Mouse (Mus musculus) R1 (cell line): ENCODE results near the gene Traf5.
A peak's percentile ranks its signal among the peaks of the same experiment; 100 is the strongest.

Experiments used
- DNase-seq: peaks from one replicate; pipeline ENCODE4 v3.0.0-alpha.2; 2018; ENCODE audit warnings: low read depth, low spot score

Gene Traf5

GRCm38 (mm10) chr1:192092879-192093660, 711 bp upstream of the Traf5 start:
- peak; percentile 89 for DNase-seq

DNA sequence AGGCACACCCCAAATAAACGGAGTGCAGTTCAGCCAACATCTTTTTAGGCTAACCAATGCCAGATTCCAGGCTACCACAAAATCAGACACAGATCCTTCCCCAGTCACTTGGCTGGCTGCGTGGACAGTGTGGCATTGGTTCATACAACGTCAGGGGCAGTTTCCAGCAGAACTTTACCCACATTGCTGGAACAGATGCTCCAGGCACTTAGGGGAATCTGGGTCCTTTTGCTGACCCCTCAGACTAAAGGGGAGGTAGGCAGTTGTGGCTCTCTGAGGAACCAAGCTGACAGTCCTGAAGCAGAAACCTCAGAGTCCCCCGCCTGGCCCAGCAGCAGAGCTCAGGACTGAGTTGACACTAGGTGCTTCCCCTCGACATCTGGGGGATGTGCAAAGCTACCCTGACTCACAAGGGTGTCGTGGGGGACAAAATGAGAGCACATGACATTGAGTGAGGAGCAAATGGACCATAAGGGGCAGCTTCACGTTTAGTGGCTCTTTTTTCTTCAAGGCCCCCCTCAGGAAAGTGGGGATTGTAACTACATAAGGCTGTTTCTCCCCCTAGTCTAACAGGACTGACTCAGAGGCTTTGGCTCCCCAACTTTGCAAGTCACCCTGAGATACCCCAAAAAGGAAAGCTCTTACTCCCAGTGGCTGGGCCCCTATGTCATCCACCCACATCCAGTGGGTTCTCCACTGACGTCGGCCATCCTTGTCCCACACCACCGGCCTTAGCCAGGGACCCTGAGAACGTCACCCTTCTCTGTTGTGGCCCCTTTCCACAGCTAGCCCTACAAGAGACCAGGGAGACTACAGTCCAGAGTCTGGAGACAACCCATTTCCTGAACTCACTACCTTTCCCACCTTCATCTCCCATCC, 1.4 kb downstream of the Traf5 start:
- no peak for DNase-seq

- DNase-seq = no peak
These were observed 2.1 kb downstream of the Traf5 start for GRCm38 (mm10) chr1:192090281-192090680.

- DNase-seq = no peak
These were observed 2.9 kb downstream of the Traf5 start for GRCm38 (mm10) chr1:192089208-192090166.

- no peak for DNase-seq
These were observed 4.3 kb downstream of the Traf5 start for GRCm38 (mm10) chr1:192088011-192088410.

DNA sequence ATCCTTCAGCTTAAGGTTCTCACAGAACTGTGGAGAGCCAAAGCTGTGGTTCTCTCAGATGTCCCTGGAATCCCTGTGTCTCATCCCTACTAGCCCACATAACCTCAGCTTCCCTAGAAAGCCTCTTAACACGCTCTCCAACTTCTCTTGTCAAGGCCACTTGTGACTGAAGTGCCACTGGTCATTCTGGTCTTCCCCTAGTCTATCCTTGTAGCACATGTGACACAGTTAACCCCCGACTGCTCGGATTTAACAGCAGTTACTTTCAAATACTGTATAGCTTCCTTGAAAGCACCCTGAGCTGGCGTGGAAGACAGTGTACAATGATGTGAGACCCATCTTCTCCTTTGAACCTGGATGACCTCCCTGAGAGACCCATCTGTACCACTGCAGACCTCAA, 5.3 kb downstream of the Traf5 start:
- DNase-seq = no peak

DNA sequence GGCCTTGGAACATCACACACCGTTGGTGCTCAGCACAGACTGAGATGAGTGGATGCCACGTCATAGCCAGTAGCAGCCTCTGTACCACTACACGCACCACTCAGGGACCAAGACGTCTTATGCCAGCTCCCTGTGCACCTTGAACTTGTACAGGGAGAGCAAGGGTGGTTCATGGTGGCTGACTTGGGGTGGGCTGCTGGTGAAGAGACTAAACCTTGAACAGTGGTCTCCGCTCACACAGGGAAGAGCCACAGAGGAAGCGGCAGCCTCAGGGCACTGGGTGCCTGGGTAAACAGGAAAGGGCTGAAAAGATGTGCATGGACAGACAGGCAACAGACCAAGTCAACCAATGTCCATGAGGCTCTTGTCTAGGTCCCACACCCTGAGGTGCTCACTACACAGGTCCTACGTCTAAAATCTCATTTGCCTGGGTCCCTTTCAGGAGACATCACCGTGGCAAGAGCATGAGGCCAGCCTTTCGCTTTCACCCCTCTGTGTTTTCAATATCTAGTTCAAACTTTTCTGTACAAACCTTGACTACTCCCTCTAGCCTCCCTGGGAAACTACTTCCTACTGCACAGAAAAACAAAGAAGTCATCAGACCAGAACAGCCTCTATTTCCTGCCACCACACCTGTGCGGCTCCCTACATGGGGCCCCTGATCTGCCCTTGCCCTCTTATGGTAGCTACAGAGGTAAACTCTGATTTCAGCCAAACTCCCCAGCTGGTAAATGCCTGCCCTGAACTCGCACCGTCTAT, 5.9 kb downstream of the Traf5 start:
- DNase-seq = no peak

DNA sequence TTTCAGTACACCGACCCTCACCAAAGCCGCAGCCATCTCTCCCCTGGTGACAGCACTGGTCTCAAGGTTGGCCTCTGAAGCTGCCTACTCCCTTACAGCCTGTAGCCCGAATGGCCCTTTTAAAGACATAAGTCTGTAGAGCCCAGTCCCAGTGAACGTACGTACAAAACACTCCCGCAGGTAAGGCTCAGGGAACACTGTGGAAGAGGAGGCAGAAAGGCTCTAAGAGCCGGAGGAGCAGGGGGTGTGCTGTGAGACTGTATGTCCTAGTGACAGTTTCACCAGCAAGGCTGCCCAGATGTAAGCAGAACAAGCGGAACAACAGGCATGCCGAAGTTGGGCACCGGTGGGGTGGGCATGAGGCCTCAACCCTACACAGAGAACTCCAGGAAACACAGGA, 7.1 kb downstream of the Traf5 start:
- DNase-seq = no peak

GRCm38 (mm10) chr1:192082646-192083045, 9.7 kb downstream of the Traf5 start:
- DNase-seq = no peak

DNA sequence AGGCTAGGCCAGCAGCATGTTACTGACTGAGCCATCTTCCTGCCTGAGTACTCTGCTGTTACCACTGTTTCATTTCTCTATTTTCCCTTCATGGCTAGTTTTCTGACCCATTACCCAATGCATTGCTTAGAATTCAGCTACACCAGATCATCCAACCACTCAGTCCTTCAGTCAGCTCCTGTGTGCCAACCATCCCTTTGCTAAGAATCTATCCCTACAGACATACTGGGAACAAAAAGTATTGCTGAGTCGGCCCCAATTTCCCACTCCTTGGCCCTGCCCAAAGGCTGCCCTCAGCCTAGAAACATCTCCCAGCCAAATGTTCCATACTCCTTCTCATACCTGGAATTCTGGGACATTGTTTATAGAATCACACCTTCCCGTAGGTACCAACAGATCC, 11.2 kb downstream of the Traf5 start:
- no peak for DNase-seq

GRCm38 (mm10) chr1:192079121-192079520, 13.2 kb downstream of the Traf5 start:
- no peak for DNase-seq

DNA sequence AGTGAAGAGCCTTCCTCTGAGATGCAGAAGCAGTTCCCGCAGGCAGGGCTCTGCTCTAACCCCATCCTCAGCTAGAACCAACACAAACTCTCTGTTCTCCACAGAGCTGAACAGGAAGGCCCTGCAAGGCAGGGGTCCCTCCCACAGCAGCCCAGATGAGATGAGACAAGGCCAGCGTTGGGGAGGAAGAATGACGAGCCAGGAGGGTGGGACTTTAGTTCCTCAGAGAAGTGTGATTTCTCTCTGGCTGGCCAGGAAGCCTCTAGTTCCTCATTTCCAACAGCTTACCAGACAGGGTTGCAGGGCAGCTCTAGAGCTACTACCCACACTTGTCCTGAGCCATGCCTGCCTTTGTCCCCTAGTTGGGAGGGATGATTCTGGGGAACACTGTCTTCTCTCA, 14.0 kb downstream of the Traf5 start:
- no peak for DNase-seq

DNA sequence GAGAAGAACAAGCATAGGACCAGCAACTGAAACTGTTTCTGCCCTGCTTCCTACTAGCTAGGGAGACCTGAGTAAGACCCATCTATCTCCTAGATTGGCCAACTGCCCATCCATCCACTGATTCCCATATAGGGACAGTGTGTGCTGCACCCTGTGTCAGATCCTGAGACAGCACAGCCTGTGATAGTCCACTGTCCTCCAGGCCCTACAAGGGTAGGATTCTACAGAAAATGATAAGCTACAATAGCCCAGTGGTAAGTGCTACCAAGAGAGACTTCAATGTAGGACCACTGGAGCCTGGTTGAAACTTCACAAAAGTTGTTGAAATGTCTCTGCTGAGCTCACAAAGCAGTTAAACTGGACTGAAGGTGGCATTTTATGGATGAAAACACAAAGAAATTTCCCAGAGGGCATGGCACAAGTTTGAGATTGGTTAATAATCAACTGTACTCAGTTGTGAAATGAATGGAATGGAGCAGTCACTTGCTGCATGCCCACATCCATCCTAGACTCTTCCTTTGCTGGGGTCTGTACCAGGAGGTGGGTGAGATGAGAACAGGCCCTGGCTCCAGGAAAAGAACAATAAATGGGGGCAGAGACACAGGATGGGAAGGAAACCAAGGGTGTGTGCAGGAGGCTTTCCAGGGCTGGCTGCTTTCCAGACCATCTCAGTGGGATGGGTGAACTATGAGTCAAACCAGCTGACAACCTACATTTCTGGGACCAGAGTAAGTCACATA, 15.4 kb downstream of the Traf5 start:
- DNase-seq = no peak

- no peak for DNase-seq
These were observed 16.3 kb downstream of the Traf5 start for GRCm38 (mm10) chr1:192076101-192076500.

- no peak for DNase-seq
These were observed 17.5 kb downstream of the Traf5 start for GRCm38 (mm10) chr1:192074824-192075223.

- no peak for DNase-seq
These were observed 19.9 kb downstream of the Traf5 start for GRCm38 (mm10) chr1:192072426-192072825.

DNA sequence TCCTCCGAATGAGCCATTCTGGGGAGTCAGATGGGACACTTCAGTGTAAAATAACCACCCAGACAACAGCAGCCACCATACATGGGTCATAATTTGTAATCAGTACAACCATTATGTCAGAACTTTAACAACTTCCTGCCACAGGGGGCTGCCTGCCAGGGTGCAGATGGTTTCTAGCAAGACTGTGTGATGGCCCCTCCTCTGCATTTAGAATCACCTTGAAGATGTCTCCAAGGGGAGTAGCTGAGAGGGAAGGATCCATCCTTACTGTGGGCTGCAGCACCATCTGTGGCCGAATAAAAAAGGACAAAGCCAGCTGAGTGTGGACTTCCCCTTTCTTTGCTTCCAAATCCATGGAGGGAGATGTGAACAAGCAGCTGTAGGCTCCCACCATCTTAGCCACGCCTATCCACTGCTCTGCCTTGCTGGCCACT, 21.7 kb downstream of the Traf5 start:
- no peak for DNase-seq

- no peak for DNase-seq
These were observed 22.3 kb downstream of the Traf5 start for GRCm38 (mm10) chr1:192069971-192070591.

DNA sequence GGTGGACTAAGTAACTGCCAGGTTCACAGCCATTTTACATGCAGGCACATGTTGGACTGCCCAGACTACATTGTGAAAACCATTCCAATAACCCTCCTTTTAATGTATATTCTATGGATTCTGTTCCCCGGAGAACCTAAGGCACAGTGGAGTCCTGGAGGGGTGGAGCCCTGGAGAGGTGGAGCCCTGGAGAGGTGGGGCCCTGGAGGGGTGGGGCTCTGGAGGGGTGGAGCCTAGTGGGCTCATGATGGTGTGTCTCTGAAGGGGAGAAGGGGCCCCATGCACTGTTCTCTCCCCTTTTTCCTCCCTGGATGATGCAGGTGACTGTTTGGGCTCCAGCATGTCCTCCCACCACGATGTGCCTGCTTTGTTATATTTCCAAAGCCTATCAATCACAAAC, 24.2 kb downstream of the Traf5 start:
- peak; percentile 49 for DNase-seq

DNA sequence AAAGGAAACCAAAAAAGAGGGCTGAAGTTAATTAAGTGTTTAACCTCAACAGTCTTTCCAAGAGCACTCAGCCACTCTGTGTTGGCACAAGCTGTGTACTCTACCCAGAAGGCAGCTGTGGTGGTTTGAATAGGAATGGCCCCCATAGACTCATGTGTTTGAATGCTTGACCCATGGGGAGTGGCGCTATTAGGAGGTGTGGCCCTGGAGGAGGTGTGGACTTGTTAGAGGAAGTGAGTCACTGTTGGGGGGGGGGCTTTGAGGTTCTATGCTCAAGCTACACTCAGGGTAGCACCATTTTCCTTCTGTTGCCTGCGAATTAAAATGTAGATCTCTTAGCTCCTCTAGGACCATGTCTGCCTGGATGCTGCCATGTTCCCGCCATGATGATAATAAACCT, 25.4 kb downstream of the Traf5 start:
- DNase-seq = peak; percentile 71
